Comparison of ENCODE assay signal across 7 mouse cellular contexts in genomic region chr2:20519447-20520098, GRCm38 (mm10).
A peak's percentile ranks its signal among the peaks of the same experiment; 100 is the strongest.
DNase-seq lines count a peak whose midpoint lies in the region; ATAC-seq lines count a peak whose summit lies in the region.

No protein-coding gene starts in this region.

- H3K27ac ChIP-seq in hindbrain, embryonic 14.5 days = no peak overlapping the region
- H3K27ac ChIP-seq in liver, embryonic 11.5 days (ENCODE audit: low read depth, low read length) = peak overlapping the region; percentile 66
- H3K27ac ChIP-seq in neural tube, embryonic 12.5 days = no peak overlapping the region

- H3K4me3 ChIP-seq in hindbrain, embryonic 14.5 days (replicated peaks; ENCODE audit: low read length) = peak overlapping the region; percentile 33
- H3K4me3 ChIP-seq in liver, embryonic 11.5 days (ENCODE audit: low read depth, low read length) = peak overlapping the region; percentile 56
- H3K4me3 ChIP-seq in neural tube, embryonic 12.5 days = peak overlapping the region; percentile 45

- DNase-seq in NIH3T3 (ENCODE audit: low read depth) (peak; percentile 80), adipocyte (ENCODE audit: low spot score) (no peak)
- peak; percentile 75 for DNase-seq in adrenal gland, postnatal 14 days
- DNase-seq in gastrocnemius, adult 18-20 months (ENCODE audit: low spot score) = peak; percentile 88
- peak; percentile 23 for DNase-seq in hindbrain, embryonic 14.5 days (ENCODE audit: low spot score)
- peak; percentile 68 for DNase-seq in liver, embryonic 11.5 days (ENCODE audit: low spot score)

- ATAC-seq in hindbrain, embryonic 14.5 days (ENCODE audit: low FRiP score) = peak; percentile 75
- peak; percentile 64 for ATAC-seq in liver, embryonic 11.5 days (replicated peaks; ENCODE audit: low FRiP score)
- ATAC-seq in neural tube, embryonic 12.5 days (ENCODE audit: low FRiP score, low read depth) = peak; percentile 80

- peaks cover 19% of the 10 kb centered on the region; the same call in 1 of the 2 replicates for H3K27me3 ChIP-seq in hindbrain, embryonic 14.5 days (ENCODE audit: control insufficient read depth, insufficient read depth, low read length)
- no peaks in the 10 kb centered on the region for H3K27me3 ChIP-seq in liver, embryonic 11.5 days (replicated peaks; ENCODE audit: control insufficient read depth, insufficient read depth, low read length)
- H3K27me3 ChIP-seq in neural tube, embryonic 12.5 days (replicated peaks) = no peaks in the 10 kb centered on the region

- H3K36me3 ChIP-seq in hindbrain, embryonic 14.5 days (replicated peaks; ENCODE audit: control insufficient read depth, insufficient read depth) = no peaks in the 10 kb centered on the region
- H3K36me3 ChIP-seq in liver, embryonic 11.5 days (ENCODE audit: control insufficient read depth, insufficient read depth, low read length) = no peaks in the 10 kb centered on the region
- H3K36me3 ChIP-seq in neural tube, embryonic 12.5 days = no peaks in the 10 kb centered on the region

- peak overlapping the region; percentile 67 for H3K4me2 ChIP-seq in hindbrain, embryonic 14.5 days (replicated peaks)
- peak overlapping the region; percentile 76 for H3K4me2 ChIP-seq in liver, embryonic 11.5 days
- H3K4me2 ChIP-seq in neural tube, embryonic 12.5 days (replicated peaks) = peak overlapping the region; percentile 91

- peak overlapping the region; percentile 17 for H3K9ac ChIP-seq in hindbrain, embryonic 14.5 days
- peak overlapping the region; percentile 58 for H3K9ac ChIP-seq in liver, embryonic 11.5 days (ENCODE audit: low read depth, low read length)
- H3K9ac ChIP-seq in neural tube, embryonic 12.5 days = peak overlapping the region; percentile 56

- H3K9me3 ChIP-seq in hindbrain, embryonic 14.5 days (ENCODE audit: control insufficient read depth, low read length) = no peaks in the 10 kb centered on the region
- no peaks in the 10 kb centered on the region for H3K9me3 ChIP-seq in liver, embryonic 11.5 days (ENCODE audit: control insufficient read depth, low read length)
- no peaks in the 10 kb centered on the region for H3K9me3 ChIP-seq in neural tube, embryonic 12.5 days

- WGBS in hindbrain, embryonic 14.5 days = under 1% methylated on average over 39 of the region's 39 CpGs
- 1% methylated on average over 39 of the region's 39 CpGs for WGBS in liver, embryonic 11.5 days
- 0% methylated on average over 39 of the region's 39 CpGs for WGBS in neural tube, embryonic 12.5 days

- H3K4me1 ChIP-seq in hindbrain, embryonic 14.5 days (replicated peaks; ENCODE audit: control insufficient read depth, insufficient read depth, low read length) = peaks cover 14% of the 10 kb centered on the region
- H3K4me1 ChIP-seq in liver, embryonic 11.5 days (replicated peaks; ENCODE audit: control insufficient read depth, insufficient read depth, low read length) = no peaks in the 10 kb centered on the region
- peaks cover 17% of the 10 kb centered on the region for H3K4me1 ChIP-seq in neural tube, embryonic 12.5 days
